ENCODE assay signal across 10 mouse cellular contexts in the genomic region with DNA sequence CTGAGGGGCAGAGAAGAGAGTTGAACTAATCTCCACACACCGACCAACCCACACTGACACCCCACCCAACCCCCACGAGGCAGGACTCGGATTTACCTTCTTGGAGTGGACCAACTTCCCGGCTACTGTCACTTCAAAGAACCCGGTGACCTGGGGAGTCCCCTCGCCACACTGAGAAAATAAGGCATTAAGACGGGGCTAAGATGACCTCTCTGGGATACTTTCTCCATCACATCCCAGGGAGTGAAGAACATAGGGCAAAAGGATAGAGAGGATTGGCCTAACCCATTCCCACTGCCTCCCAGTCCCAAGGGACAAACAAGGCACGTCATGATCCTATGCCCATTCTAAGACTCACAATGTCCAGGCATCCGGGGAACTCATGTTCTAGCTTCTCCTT. TPM values are rescaled to one million over a fixed set of nuclear protein-coding genes. Genes with fewer than 3 reads are reported as not detected.
DNase-seq lines count a peak whose midpoint lies in the region; ATAC-seq and TF ChIP-seq lines count a peak whose summit lies in the region.
"Had no signal": no experiment of that assay in that cellular context is flagged by ENCODE, and none has a peak within 500 bp of the region (broad histone marks: within the 10 kb centered on the region; RNA-seq: fewer than 3 reads in every experiment).

No protein-coding gene starts in this region.

- no peak overlapping the region for H3K27ac ChIP-seq in kidney, embryonic 16.5 days (ENCODE audit: low read length)
- H3K27ac ChIP-seq in embryonic fibroblast, embryonic 13.5 days (ENCODE audit: insufficient read depth, low read length), result no peak overlapping the region
- 0 out of 2 replicates have a peak overlapping the region, but pooled peaks have one; percentile 26 for H3K27ac ChIP-seq in hindbrain, postnatal 0 days

- WGBS in kidney, embryonic 16.5 days, result 92% methylated on average over 9 of the region's 9 CpGs
- 94% methylated on average over 9 of the region's 9 CpGs for WGBS in hindbrain, postnatal 0 days

- no peaks in the 10 kb centered on the region for H3K9me3 ChIP-seq in kidney, embryonic 16.5 days (ENCODE audit: low read length)
- H3K9me3 ChIP-seq in hindbrain, postnatal 0 days (ENCODE audit: low read length), result no peaks in the 10 kb centered on the region

- no peak for TF ChIP-seq CTCF in embryonic fibroblast, embryonic 13.5 days (IDR thresholded peaks at IDR 0.05; ENCODE audit: borderline replicate concordance, insufficient read depth, low read length)
- TF ChIP-seq CTCF in hindbrain, postnatal 0 days (IDR thresholded peaks at IDR 0.05; ENCODE audit: low read depth), result no peak

- no peak for ATAC-seq in kidney, embryonic 16.5 days (ENCODE audit: low FRiP score, low TSS enrichment)
- ATAC-seq in hindbrain, postnatal 0 days, result no peak

- no peak for TF ChIP-seq POLR2A in embryonic fibroblast, embryonic 13.5 days (IDR thresholded peaks at IDR 0.05; ENCODE audit: low read depth, low read length)
- no peak for TF ChIP-seq POLR2A in myocyte (IDR thresholded peaks at IDR 0.05; ENCODE audit: insufficient read length, low read depth)

- H3ac ChIP-seq in myocyte (ENCODE audit: control insufficient read depth, insufficient read length), result no peak overlapping the region

- no peaks in the 10 kb centered on the region for H3K27me3 ChIP-seq in kidney, embryonic 16.5 days (ENCODE audit: insufficient read depth, low read length)
- no peaks in the 10 kb centered on the region for H3K27me3 ChIP-seq in hindbrain, postnatal 0 days (ENCODE audit: insufficient read depth, low read length)
- H3K27me3 ChIP-seq in myocyte (ENCODE audit: control insufficient read depth, insufficient read depth, insufficient read length), result no peaks in the 10 kb centered on the region

- H3K4me1 ChIP-seq in kidney, embryonic 16.5 days (ENCODE audit: insufficient read depth, low read length), result peaks cover 22% of the 10 kb centered on the region
- H3K4me1 ChIP-seq in embryonic fibroblast, embryonic 13.5 days (ENCODE audit: control insufficient read depth, insufficient read depth, low read length), result peaks cover 3% of the 10 kb centered on the region
- H3K4me1 ChIP-seq in hindbrain, postnatal 0 days (ENCODE audit: insufficient read depth, low read length), result peaks cover 14% of the 10 kb centered on the region

- H3K9ac ChIP-seq in kidney, embryonic 16.5 days (replicated peaks; ENCODE audit: low read length), result no peak overlapping the region
- no peak overlapping the region for H3K9ac ChIP-seq in hindbrain, postnatal 0 days (replicated peaks; ENCODE audit: low read length)

- H3K4me2 ChIP-seq in kidney, embryonic 16.5 days (replicated peaks; ENCODE audit: low read depth, low read length), result peak overlapping the region; percentile 86; the same call in 1 of the 2 replicates
- H3K4me2 ChIP-seq in hindbrain, postnatal 0 days (ENCODE audit: low read depth, low read length), result peak overlapping the region; percentile 86
- H3K4me2 ChIP-seq in myocyte (ENCODE audit: low read depth), result peak overlapping the region; percentile 87

- H3K79me2 ChIP-seq in myocyte (ENCODE audit: control insufficient read depth, insufficient read depth), result peaks cover 24% of the 10 kb centered on the region

- no peak overlapping the region for H3K4me3 ChIP-seq in kidney, embryonic 16.5 days (ENCODE audit: low read length)
- peak overlapping the region; percentile 73; the same call in 1 of the 2 replicates for H3K4me3 ChIP-seq in embryonic fibroblast, embryonic 13.5 days (ENCODE audit: insufficient read depth, low read length)
- H3K4me3 ChIP-seq in hindbrain, postnatal 0 days (ENCODE audit: low read length), result no peak overlapping the region
- no peak overlapping the region for H3K4me3 ChIP-seq in myocyte

- H3K36me3 ChIP-seq in kidney, embryonic 16.5 days (ENCODE audit: insufficient read depth, low read length), result peaks cover 36% of the 10 kb centered on the region
- peaks cover 10% of the 10 kb centered on the region; the same call in 1 of the 2 replicates for H3K36me3 ChIP-seq in hindbrain, postnatal 0 days (ENCODE audit: insufficient read depth, low read length)
- H3K36me3 ChIP-seq in myocyte (ENCODE audit: control insufficient read depth, insufficient read depth), result peaks cover 18% of the 10 kb centered on the region

- DNase-seq in kidney, postnatal 36 days, result no peak
- no peak for DNase-seq in hindbrain, postnatal 0 days (ENCODE audit: low spot score)
- no peak for DNase-seq in left cerebral cortex, adult 18-20 months (ENCODE audit: low spot score in 2 of 2)
- DNase-seq in ovary, postnatal 36 days (ENCODE audit: low spot score), result no peak
- DNase-seq: kidney, adult 8-10 months had no signal

TF ChIP-seq in myocyte, 11 proteins besides CTCF, POLR2A, EP300 and RAD21:
- TF ChIP-seq TCF12 (IDR thresholded peaks at IDR 0.05; ENCODE audit: insufficient read depth, poor library complexity, severe bottlenecking), result no peak
- TF ChIP-seq MYOD1 (IDR thresholded peaks at IDR 0.05; ENCODE audit: control insufficient read depth in 1 of 3, insufficient read length in 2 of 3, low read depth in 2 of 3), result no peak
- no peak for TF ChIP-seq MAX (IDR thresholded peaks at IDR 0.05; ENCODE audit: low read depth)
- TF ChIP-seq TCF3 (IDR thresholded peaks at IDR 0.05; ENCODE audit: insufficient read length, low read depth), result no peak
- no peak for TF ChIP-seq SRF (IDR thresholded peaks at IDR 0.05; ENCODE audit: control insufficient read depth, insufficient read length, low read depth)
- TF ChIP-seq MYOG (IDR thresholded peaks at IDR 0.05; ENCODE audit: control insufficient read depth in 1 of 3, insufficient read depth in 1 of 3, insufficient read length in 2 of 3, low read depth in 2 of 3), result no peak
- no peak for TF ChIP-seq USF1 (IDR thresholded peaks at IDR 0.05; ENCODE audit: low read depth)

RNA-seq across cellular contexts. Expression of gene Selenow, which starts 2.3 kb away (rescaled TPM):
- polyA plus RNA-seq in kidney, embryonic 16.5 days (2015; fragmentation: Nextera tagmentation; extraction: Ambion mirVana), result 690 and 706 TPM in 2 replicates
- 382 and 390 TPM in 2 replicates for polyA plus RNA-seq in embryonic fibroblast, embryonic 13.5 days (2011; ENCODE audit: insufficient read length, low read depth, missing spikeins)
- total RNA-seq in hindbrain, postnatal 0 days (2014; rRNA removed), result 501 and 566 TPM in 2 replicates
- polyA plus RNA-seq in hindbrain, postnatal 0 days (2015; fragmentation: Nextera tagmentation; extraction: Ambion mirVana), result 1,894 and 2,002 TPM in 2 replicates
- polyA plus RNA-seq in myocyte (2012; fragmentation: generic; extraction: Trizol), result 507 TPM
- 1,000 to 10,000 TPM; 1,080 TPM for total RNA-seq in left cerebral cortex, adult 18-20 months (2021)

RNA-seq across cellular contexts. Expression of gene Nop53, which starts 25.9 kb away (rescaled TPM):
- 198 and 212 TPM in 2 replicates for polyA plus RNA-seq in kidney, embryonic 16.5 days (2015; fragmentation: Nextera tagmentation; extraction: Ambion mirVana)
- polyA plus RNA-seq in embryonic fibroblast, embryonic 13.5 days (2011; ENCODE audit: insufficient read length, low read depth, missing spikeins), result 87.7 and 98.1 TPM in 2 replicates
- 76.5 and 82.1 TPM in 2 replicates for total RNA-seq in hindbrain, postnatal 0 days (2014; rRNA removed)
- polyA plus RNA-seq in hindbrain, postnatal 0 days (2015; fragmentation: Nextera tagmentation; extraction: Ambion mirVana), result 124 and 127 TPM in 2 replicates
- 270 TPM for polyA plus RNA-seq in myocyte (2012; fragmentation: generic; extraction: Trizol)
- 100 to 1,000 TPM; 116 to 129 TPM for total RNA-seq in left cerebral cortex, adult 18-20 months (2021)

RNA-seq across cellular contexts. Expression of gene Crxos, which starts 37.5 kb away (rescaled TPM):
- polyA plus RNA-seq in kidney, embryonic 16.5 days (2015; fragmentation: Nextera tagmentation; extraction: Ambion mirVana), result not detected in 2 replicates
- not detected in 2 replicates for polyA plus RNA-seq in embryonic fibroblast, embryonic 13.5 days (2011; ENCODE audit: insufficient read length, low read depth, missing spikeins)
- not detected in 2 replicates for total RNA-seq in hindbrain, postnatal 0 days (2014; rRNA removed)
- polyA plus RNA-seq in hindbrain, postnatal 0 days (2015; fragmentation: Nextera tagmentation; extraction: Ambion mirVana), result 0.15 TPM in 1 of 2 replicates, not detected in the other
- polyA plus RNA-seq in myocyte (2012; fragmentation: generic; extraction: Trizol), result not detected
- under 1 TPM in 1 of 2 experiments, not detected in 1; 0.19 TPM for total RNA-seq in left cerebral cortex, adult 18-20 months (2021)
- total RNA-seq: MEL had no signal
- polyA plus RNA-seq: limb, embryonic 11.5 days had no signal

RNA-seq across cellular contexts. Expression of gene Crx, which starts 40.2 kb away (rescaled TPM):
- not detected in 2 replicates for polyA plus RNA-seq in kidney, embryonic 16.5 days (2015; fragmentation: Nextera tagmentation; extraction: Ambion mirVana)
- not detected in 2 replicates for polyA plus RNA-seq in embryonic fibroblast, embryonic 13.5 days (2011; ENCODE audit: insufficient read length, low read depth, missing spikeins)
- not detected in 2 replicates for total RNA-seq in hindbrain, postnatal 0 days (2014; rRNA removed)
- not detected in 2 replicates for polyA plus RNA-seq in hindbrain, postnatal 0 days (2015; fragmentation: Nextera tagmentation; extraction: Ambion mirVana)
- polyA plus RNA-seq in myocyte (2012; fragmentation: generic; extraction: Trizol), result not detected
- not detected for total RNA-seq in left cerebral cortex, adult 18-20 months (2021)
- total RNA-seq: MEL had no signal
- polyA plus RNA-seq: limb, embryonic 11.5 days had no signal

RNA-seq across cellular contexts. Expression of gene Ehd2, which starts 47.4 kb away (rescaled TPM):
- 36.8 and 37.9 TPM in 2 replicates for polyA plus RNA-seq in kidney, embryonic 16.5 days (2015; fragmentation: Nextera tagmentation; extraction: Ambion mirVana)
- polyA plus RNA-seq in embryonic fibroblast, embryonic 13.5 days (2011; ENCODE audit: insufficient read length, low read depth, missing spikeins), result 136 and 191 TPM in 2 replicates
- total RNA-seq in hindbrain, postnatal 0 days (2014; rRNA removed), result 5.0 and 9.5 TPM in 2 replicates
- polyA plus RNA-seq in hindbrain, postnatal 0 days (2015; fragmentation: Nextera tagmentation; extraction: Ambion mirVana), result 4.4 and 5.3 TPM in 2 replicates
- 104 TPM for polyA plus RNA-seq in myocyte (2012; fragmentation: generic; extraction: Trizol)
- 1 to 10 TPM; 4.5 to 6.1 TPM for total RNA-seq in left cerebral cortex, adult 18-20 months (2021)
